Mouse (Mus musculus) G1E (cell line): ENCODE measurements around the gene Tmem132b.

Experiments used
- CTCF ChIP-seq: IDR thresholded peaks from 2 replicates; pipeline ENCODE4 v1.5.1; 2012; ENCODE audit warnings: low read depth, low read length, inconsistent platforms, mixed read lengths
- GATA1 ChIP-seq: IDR thresholded peaks from 2 replicates; pipeline ENCODE4 v1.6.1; 2012; ENCODE audit warnings: borderline replicate concordance, low read length, inconsistent platforms, mixed read lengths
- POLR2AphosphoS5 ChIP-seq: IDR thresholded peaks from 2 replicates; pipeline ENCODE4 v1.6.1; 2012; ENCODE audit warnings: low read depth, low read length, inconsistent platforms; ENCODE audit not compliant: insufficient replicate concordance

DNA sequence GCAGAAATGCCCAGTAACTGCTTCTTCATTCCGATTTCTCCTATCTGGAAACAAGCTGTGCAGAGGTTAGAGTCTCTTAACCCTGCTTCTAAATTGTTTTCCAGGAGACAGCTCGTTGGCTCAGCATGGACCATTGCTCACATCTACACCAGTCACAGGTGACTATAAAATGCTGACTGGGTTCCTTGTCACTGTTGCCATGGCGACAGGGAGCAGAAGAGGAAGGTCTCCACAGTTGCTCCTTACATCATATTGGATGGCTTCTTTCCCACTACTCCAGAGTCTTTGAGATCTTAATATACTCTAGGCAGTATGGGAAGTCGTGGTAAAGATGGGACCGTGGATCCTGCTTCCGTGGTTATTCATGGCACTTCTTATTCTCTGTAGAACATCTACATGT, 211.9 kb downstream of the Tmem132b start:
- TF ChIP-seq CTCF (no peak), GATA1 (no peak), POLR2AphosphoS5 (no peak)
